Mouse (Mus musculus): ENCODE results near the gene Syt12. TPM values are rescaled to one million over a fixed set of nuclear protein-coding genes. Genes with fewer than 3 reads are reported as not detected.

Gene Syt12
- polyA plus RNA-seq, 1 experiment: 0.82 TPM

GRCm38 (mm10) chr19:4397798-4398629 is 79.2 kb downstream of the Syt12 start, which contains the start of gene Kdm2a:
TSS of gene Kdm2a (minus strand) at chr19:4398285.
- H3K4me3 ChIP-seq (replicated peaks; ENCODE audit: extremely low read depth, low read depth, low read length): peak within 1 kb of the TSS; percentile 84
- no peak for TF ChIP-seq CTCF (IDR thresholded peaks at IDR 0.05; ENCODE audit: insufficient read depth, low read length)
- 0 out of 2 replicates have a peak, but pooled peaks have one; percentile 7 for TF ChIP-seq POLR2A (IDR thresholded peaks at IDR 0.05; ENCODE audit: borderline replicate concordance, extremely low read depth, low read depth, low read length)
- WGBS: 1% methylated on average over 82 of the region's 82 CpGs
- H3K4me1 ChIP-seq (ENCODE audit: control insufficient read depth, insufficient read depth, low read length): peaks cover 9% of the 10 kb centered on the region
- peak; percentile 73 for DNase-seq

GRCm38 (mm10) chr19:4396998-4397797 is 80.0 kb downstream of the Syt12 start:
- DNase-seq: peak; percentile 90
- Histone ChIP-seq H3K4me3 (replicated peaks; ENCODE audit: extremely low read depth, low read depth, low read length) (peak overlapping the region; percentile 84), H3K4me1 (ENCODE audit: control insufficient read depth, insufficient read depth, low read length) (peaks cover 14% of the 10 kb centered on the region)
- TF ChIP-seq POLR2A (IDR thresholded peaks at IDR 0.05; ENCODE audit: borderline replicate concordance, extremely low read depth, low read depth, low read length) (peak; percentile 88; the same call in 1 of the 2 replicates), CTCF (IDR thresholded peaks at IDR 0.05; ENCODE audit: insufficient read depth, low read length) (no peak)
- WGBS: 1% methylated on average over 80 of the region's 90 CpGs

DNA sequence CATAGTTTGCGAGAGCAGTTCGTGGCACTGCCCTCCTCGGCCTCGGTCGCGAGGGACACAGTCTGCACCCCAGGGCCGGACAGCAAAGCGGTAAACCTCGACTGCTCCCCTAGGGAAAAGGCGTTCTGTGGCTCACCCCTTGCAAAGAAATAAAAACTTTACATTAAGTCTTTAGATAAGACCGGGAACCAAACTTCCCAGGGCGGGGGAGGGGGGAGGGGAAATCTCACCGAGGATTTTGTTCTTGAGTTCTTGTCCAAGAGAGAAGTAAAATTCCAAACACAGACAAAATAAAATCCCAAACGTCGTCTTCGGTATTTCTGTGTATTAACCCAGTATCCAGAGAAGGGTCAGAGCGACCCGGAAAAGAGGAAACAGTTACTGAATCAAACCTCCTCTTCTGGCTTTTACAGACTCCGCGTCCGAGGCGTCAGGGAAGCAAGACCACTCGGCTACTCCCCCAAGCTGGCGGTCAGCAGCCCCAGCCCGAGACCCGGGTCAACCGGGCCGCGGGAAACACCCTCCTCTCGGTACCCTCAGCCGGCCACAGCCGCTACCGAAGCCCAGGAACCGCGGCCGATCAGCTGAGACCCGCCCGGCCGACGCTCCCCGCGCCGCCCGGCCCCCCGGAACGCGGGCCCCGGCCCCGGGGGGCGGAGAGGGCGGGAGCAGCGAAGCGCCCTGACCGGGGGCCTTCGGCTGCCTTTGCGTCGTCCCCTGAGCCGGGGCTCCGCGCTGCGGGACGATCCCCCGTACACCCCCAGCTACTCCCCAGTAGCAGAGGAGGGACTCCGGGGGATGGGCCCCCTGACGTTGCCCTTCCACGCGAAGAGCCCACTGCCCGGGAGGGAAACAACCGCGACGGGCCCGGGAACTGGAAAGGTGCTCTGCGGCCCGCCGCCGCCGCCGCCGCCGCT is 80.9 kb downstream of the Syt12 start:
- TF ChIP-seq POLR2A (IDR thresholded peaks at IDR 0.05; ENCODE audit: borderline replicate concordance, extremely low read depth, low read depth, low read length): no peak
- no peak for TF ChIP-seq CTCF (IDR thresholded peaks at IDR 0.05; ENCODE audit: insufficient read depth, low read length)
- peak overlapping the region; percentile 82 for H3K4me3 ChIP-seq (replicated peaks; ENCODE audit: extremely low read depth, low read depth, low read length)
- WGBS: under 1% methylated on average over 80 of the region's 80 CpGs
- peak; percentile 55 for DNase-seq
- H3K4me1 ChIP-seq (ENCODE audit: control insufficient read depth, insufficient read depth, low read length): peaks cover 14% of the 10 kb centered on the region

Other genes starting within 250 kb of the Syt12 start
- 110 and 112 TPM in 2 replicates for gene Pold4, start 245.5 kb downstream of the Syt12 start, polyA plus RNA-seq (2012; rRNA removed)
- 82.3 and 98.0 TPM in 2 replicates for gene Ssh3, start 208.3 kb downstream of the Syt12 start, polyA plus RNA-seq (2012; rRNA removed)
- gene Ankrd13d, start 194.3 kb downstream of the Syt12 start, polyA plus RNA-seq (2012; rRNA removed): 7.3 and 8.4 TPM in 2 replicates
- gene Grk2, start 171.2 kb downstream of the Syt12 start, polyA plus RNA-seq (2012; rRNA removed): 110 and 120 TPM in 2 replicates
- 71.0 and 80.8 TPM in 2 replicates for gene Kdm2a, start 79.2 kb downstream of the Syt12 start, polyA plus RNA-seq (2012; rRNA removed)
- 11.4 and 17.5 TPM in 2 replicates for gene Rhod, start 38.0 kb downstream of the Syt12 start, polyA plus RNA-seq (2012; rRNA removed)
- gene 2010003K11Rik, start 21.1 kb upstream of the Syt12 start, polyA plus RNA-seq (2012; rRNA removed): 0.23 and 0.82 TPM in 2 replicates
- gene Pcx, start 33.0 kb upstream of the Syt12 start, polyA plus RNA-seq (2012; rRNA removed): 52.7 and 62.6 TPM in 2 replicates
- gene Lrfn4, start 138.2 kb upstream of the Syt12 start, polyA plus RNA-seq (2012; rRNA removed): 24.6 and 28.8 TPM in 2 replicates
- gene Rce1, start 148.2 kb upstream of the Syt12 start, polyA plus RNA-seq (2012; rRNA removed): 86.2 and 98.0 TPM in 2 replicates
- gene Gm960, start 221.2 kb upstream of the Syt12 start, polyA plus RNA-seq (2012; rRNA removed): 0.20 and 0.65 TPM in 2 replicates
- gene Sptbn2, start 233.7 kb upstream of the Syt12 start, polyA plus RNA-seq (2012; rRNA removed): 1.3 and 4.4 TPM in 2 replicates